Mouse (Mus musculus): ENCODE measurements around the gene Prrt2.

The Prrt2 gene

DNA sequence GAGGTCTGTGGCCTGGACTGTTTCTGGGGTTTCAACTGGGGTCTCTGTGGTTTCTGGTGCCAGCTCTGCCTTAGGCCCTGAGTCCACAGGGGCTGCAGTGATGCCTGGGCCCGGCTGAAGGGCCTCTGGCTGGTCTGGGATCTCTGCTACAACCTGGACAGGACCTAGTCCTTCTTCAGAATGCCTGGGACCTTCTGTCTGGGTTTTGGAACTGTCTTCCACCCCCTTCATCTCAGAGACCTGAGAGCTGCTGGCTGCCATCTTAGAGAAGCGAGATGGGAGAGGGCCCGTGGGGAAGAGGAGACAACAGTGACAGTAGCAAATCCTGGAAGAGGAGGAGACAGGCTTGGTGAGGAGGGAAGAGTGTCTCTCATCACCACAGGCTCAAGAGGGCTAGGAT is 980 bp downstream of the Prrt2 start:
- DNase-seq (ENCODE audit: low read depth, low spot score), result no peak

DNA sequence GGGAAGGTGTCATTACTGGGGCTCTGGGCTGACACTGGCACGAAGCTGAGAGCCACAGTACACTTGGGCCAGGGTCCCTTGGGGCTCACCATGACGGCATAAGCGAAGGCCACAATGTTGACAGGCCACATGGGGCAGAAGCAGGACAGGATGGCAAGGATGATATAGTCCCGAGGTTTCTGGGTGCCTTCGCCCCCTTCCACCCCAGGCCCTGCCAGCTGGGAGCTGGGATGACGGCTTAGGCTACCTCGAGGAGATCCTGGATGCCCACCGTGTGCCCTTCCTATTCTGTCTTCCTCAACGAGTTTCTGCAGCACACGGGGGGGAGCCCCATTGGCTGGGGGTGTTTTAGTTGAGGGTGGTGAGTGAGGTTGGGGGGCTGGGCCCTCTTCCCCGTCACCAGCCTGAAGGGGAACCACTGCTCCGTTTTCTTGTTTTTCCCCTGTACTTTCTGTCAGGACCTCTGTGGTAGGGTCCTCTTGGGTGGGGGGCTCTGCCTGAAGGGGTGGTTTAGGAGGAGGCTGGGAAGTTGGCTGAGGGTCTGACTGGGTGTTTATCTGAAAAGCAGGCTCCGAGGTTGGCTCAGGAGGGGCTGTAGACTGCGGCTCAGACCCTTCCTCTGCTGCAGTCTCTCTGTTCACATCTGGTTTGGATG is 1.6 kb downstream of the Prrt2 start:
- DNase-seq (ENCODE audit: low read depth, low spot score), result no peak

DNA sequence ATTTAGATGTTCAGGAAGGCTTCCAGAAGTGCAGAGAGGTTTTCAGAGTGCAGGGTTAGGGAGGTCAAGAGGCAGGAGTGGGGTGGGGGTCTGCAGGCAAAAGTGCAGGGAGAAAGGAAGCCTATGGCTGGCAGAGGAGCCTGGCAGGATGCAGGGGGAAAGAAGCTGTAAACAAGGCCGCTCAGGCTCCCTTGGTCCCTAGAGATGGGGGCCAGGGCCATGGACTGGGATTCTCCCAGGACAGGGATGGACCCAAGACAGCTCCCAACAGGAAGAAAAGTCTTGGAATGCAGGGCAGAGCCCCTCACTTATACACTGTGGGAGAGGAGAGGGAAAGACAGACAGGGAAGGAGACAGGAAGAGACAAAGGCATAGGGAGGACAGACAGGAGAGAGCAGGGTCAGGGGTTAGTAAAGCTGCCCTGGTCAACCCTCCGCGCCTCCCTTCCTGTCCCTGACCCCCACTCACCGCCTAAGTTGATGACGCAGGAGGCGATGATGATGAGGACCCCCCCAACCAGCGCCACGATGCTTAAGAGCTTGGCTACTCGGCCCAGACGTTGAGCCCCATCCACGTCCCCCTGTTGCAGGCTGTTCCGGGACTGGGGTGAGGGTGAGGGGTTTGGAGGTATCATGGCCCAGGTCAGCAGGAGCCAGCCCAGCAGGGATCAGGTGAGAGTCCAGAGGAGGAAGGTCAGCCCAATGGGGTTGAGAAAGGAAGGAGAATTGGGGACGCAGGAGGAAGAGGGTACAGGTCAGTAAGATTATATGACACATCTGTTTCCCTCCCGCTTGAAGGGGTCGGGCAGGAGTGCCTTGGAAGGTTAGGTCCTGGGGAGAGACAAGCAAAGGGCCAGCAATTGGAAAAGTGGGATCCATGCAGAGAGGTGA is 2.4 kb downstream of the Prrt2 start:
- DNase-seq (ENCODE audit: low read depth, low spot score), result no peak

DNA sequence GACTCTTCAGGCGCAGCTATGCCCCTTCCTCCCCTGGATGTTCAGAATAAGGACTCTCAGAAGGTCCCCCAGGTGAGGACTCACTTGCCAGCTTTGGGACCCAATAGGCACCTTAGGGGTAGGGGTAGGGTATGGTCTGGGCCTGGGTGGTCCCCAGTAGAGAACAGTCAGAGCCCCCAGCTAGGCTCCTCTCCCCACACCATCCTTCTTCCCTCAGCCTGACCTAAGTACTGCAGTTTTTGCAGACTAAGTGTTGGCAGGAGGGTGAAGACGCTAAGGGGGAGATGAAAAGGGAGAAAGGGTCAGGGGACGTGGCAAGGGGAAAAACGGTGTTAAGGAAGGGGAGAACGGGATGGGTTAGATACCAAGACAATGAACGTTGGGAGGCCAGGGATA is 3.1 kb downstream of the Prrt2 start:
- DNase-seq (ENCODE audit: low read depth, low spot score), result no peak

DNA sequence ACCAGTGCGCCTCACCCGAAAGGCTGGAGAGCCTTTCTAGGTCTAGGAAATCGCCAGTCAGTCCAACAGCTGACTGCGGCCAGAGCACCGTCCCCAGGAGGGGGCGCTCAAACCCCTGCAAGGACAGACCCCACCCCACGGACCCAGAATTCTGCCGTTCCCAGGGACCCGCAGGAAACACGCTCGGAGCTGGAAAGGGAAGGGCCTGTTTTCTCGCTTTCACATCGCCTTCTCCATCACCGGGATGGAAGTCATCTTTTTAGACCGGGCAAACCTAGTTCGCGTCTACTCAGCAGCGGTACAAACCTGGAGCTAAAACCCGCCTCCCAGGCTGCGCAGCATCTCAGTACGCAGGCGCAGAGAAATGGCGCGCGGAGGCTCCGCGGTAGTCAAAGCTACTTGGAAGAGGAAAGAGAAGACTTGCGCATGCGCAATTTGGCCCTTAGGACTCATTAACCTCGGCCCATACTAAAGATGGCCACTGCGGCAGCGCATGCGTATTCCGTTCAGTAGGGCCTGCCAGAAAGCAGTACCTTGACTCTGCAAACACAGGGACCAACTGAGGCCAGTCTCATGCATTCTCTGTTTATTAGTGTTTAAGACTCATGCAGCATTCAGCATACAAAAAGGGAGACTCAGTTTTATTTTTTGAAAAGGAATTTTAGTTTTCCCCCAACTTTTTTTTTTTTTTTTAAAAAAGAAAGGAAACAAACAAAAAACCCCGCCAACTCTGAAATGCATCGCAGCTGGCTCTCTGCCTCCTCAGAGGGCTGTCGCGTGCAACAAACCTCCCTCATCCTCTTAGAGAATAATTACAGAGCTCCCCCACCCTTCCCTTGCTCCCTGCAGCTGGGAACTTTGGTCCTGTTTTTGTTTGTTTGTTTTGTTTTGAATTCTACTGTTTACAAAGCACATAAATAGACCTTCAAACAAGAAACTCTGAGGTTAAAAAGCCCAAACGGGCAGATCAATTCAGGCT is 3.8 kb downstream of the Prrt2 start, which contains the start of gene Pagr1a:
Gene Pagr1a (minus strand): TSS at position 382 of the 979 bp plus-strand sequence.
- peak; percentile 100 for DNase-seq (ENCODE audit: low read depth, low spot score)

DNA sequence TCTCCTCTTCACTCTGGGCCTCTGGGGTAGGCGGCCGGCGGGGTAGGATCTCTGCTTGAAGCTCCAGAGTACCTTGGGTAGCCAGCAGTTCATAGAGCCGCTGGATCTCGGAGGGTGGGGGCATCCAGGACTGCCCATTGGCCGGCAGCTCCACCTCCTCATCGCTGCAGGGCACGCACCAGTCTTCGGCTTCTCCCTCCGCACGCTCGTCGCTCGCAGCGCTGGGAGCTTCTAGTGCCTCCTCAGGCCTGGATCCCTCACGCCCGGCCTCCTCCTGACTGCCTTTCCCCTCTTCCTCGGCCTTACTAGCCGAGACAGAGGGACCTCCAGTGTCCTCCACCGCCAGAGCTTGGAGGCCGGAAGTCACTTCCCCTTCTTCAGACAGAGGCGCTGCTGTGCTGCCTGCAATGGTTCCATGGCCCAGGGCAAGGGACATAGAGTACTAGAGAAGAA is 4.5 kb downstream of the Prrt2 start:
- no peak for DNase-seq (ENCODE audit: low read depth, low spot score)

DNA sequence TGATC is 4.7 kb downstream of the Prrt2 start, which contains the start of gene Pagr1b:
Gene Pagr1b (minus strand): TSS at position 4 of the 5 bp plus-strand sequence.
- DNase-seq (ENCODE audit: low read depth, low spot score), result no peak

DNA sequence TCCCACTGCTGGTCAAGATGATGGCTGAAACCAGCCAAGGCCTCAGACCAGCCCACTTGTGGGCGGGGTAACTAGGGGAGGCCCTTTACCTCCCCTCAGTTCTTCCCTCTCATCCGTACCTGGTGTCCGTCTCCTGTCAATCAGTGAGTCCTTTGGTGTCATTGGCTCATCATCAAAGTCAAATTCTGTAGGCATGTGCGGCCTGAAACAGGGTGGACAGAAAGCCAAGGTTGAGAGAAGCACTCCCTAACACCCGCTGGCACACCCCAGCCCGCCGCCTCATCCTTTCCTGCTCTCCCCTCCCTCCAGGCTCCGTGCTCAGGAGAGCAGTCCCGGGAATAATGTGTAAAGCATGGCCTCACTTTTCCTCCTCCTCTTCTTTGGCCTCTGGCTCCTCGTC is 4.9 kb downstream of the Prrt2 start:
- peak; percentile 91 for DNase-seq (ENCODE audit: low read depth, low spot score)

DNA sequence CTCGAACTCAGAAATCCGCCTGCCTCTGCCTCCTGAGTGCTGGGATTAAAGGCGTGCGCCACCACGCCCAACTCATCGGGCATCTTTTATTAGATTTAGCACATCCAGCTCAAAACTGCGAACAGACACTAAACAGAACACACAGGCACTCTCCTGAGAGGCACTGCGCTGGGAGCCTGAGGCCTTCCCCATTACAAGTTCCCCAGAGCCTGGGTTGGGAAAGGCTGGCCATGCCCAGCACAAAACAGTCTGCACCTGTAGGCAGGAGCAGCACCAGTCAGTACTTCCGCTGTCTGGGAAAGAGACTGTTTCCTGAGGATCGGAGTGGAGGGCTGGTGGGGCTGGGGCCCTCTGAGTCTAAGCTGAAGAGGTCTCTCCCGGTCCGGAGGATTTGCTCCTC is 6.0 kb downstream of the Prrt2 start:
- DNase-seq (ENCODE audit: low read depth, low spot score), result no peak

DNA sequence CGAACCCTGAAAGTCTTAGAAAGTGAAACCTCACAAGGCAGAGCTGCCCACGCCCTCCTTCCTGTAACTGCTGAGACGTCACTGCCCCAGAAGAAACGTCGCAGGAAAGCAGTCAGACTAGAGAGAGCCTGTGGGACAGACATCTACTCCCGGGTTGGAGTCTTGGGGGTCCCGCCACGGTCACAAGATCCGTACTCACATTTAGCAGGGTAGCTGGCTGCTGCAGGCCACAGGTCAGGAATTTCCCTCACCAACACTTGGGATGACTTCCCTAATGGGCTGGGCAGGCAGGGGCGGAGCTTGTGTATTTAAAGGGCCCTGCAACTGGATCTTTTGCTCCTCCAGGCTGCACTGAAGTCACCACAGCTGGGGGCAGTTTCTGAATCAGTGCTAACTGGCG is 6.7 kb downstream of the Prrt2 start, which contains the start of gene Mvp:
Gene Mvp (minus strand): TSS at position 302 of the 400 bp plus-strand sequence.
- peak; percentile 65 for DNase-seq (ENCODE audit: low read depth, low spot score)

DNA sequence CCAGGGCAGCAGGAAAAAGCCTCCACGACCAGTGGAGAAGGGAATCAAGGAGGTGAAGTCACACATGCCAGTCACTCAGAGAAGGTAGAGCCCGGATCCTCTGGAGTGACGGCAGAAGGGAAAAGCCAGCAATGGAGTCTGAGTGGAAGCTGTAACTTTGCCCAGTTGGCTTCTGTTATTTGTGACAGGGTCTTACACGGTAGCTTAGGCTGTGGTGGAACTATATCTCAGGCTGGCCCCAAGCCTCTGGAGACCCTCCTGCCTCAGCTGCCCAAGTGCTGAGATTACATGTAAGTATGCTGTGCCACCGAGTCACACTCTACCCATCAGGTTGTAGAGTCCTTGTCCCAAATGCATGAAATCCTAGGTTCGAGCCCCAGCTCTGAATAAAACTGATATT is 7.6 kb downstream of the Prrt2 start:
- DNase-seq (ENCODE audit: low read depth, low spot score), result no peak

DNA sequence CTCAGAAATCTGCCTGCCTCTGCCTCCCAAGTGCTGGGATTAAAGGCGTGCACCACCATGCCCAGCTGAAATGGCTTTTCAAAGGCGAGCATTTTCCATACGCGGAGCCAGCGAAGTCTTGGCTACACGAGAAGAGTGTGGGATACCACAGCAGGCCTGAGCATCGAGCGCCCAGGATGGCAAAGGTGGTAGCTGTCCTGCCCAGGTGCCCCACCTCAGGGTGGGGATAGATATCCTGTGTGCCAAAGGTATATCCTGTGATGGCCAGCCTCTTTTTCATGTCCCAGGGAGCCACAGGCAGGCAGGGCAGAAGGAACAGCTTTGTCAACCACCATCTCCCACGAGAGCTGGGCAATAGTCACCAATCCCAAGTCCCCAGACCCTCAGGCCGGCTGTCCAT is 8.2 kb downstream of the Prrt2 start:
- no peak for DNase-seq (ENCODE audit: low read depth, low spot score)

DNA sequence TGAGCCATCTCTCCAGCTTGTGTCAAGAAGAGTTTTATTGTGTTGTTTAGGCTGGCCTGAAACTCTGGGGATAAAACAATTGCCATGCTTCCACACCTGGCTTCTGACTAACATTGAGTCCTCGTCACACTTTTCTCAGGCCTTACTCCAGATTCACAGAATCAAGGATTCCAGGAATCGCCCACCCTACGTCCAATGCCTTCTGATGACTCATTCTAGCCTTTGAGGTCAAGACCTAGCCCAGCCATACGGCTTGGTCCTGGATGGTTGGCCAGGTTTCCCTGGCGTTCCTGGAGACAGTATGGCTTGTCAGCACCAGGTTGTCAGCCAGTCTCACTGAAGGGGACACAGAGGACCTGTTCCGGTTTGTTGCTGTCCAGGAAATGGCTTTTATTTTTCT is 8.6 kb downstream of the Prrt2 start:
- DNase-seq (ENCODE audit: low read depth, low spot score), result no peak

DNA sequence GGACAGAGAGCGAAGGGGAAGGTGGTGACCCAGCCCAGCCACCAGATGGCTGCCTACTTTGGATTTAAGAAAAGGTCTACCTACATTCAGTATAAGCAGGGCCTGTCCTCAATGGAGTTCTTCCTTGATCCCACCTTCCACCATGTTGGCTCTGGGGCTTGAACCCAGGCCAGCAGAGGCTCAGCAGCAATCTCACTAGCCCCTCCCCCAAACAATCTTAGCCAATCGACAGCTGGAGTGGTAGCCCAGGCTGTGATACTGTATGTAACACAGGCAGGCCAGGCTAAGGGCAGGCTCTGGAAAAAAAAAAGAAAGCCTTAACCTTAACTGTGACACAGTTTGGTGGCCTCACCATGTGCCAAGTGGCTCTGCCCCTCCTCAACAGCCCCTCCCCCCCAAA is 9.3 kb downstream of the Prrt2 start:
- DNase-seq (ENCODE audit: low read depth, low spot score), result peak; percentile 47

DNA sequence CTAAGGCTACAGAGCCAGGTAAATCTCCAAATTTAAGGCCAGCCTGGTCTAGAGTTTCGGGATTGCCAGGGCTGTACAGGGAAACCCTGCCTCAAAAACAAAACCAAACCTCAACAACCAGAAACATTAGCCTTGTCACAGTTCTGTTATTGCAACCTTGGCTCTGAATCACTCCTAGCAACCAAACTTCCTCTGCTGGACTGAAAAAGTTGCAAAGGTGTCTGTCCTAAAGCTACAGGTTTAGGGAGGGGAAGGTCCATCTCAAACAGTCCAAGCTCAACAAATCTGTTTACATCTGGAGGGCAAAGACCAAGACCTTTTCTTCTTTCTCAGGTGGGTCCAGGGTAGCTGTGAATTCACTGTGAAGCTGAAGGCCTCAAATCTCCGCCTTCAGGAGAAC is 10.0 kb downstream of the Prrt2 start:
- no peak for DNase-seq (ENCODE audit: low read depth, low spot score)

DNA sequence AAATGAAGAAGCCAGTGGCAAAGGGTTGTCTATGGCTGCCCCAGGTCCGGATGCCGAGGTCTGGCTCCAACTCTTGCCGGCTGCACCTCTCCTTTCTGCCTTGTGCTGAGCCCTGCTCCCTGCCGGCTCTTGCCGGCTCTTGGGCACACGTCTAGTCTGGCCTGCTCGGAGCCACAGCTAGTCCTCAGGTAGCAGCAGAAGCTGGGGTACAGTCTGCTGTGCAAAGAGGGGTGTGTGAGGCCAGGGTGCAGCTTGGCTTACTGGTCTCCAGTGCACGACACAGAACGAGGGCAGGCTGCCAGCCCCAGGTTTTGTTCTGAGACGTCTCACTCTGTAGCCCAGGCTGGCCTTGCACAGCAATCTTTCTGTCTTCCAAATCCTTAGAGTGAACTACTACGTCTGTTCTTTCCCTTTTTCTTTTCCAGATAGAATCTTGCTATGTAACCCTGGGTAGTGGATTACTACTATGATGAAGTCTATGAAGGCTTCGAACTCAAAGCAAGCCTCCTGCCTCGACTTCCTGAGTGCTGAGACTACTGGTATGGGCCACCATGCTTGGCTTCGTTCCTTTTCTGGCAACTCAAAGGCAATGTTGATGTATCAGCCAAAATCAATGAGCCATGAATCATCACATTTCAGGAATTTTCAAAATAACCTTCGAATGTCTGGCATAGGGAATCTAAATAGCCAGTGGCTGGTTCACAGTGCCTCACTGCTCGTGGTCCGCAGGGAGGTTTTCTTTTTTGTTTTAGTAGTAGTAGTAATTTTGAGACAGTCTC is 11.5 kb downstream of the Prrt2 start:
- no peak for DNase-seq (ENCODE audit: low read depth, low spot score)

DNA sequence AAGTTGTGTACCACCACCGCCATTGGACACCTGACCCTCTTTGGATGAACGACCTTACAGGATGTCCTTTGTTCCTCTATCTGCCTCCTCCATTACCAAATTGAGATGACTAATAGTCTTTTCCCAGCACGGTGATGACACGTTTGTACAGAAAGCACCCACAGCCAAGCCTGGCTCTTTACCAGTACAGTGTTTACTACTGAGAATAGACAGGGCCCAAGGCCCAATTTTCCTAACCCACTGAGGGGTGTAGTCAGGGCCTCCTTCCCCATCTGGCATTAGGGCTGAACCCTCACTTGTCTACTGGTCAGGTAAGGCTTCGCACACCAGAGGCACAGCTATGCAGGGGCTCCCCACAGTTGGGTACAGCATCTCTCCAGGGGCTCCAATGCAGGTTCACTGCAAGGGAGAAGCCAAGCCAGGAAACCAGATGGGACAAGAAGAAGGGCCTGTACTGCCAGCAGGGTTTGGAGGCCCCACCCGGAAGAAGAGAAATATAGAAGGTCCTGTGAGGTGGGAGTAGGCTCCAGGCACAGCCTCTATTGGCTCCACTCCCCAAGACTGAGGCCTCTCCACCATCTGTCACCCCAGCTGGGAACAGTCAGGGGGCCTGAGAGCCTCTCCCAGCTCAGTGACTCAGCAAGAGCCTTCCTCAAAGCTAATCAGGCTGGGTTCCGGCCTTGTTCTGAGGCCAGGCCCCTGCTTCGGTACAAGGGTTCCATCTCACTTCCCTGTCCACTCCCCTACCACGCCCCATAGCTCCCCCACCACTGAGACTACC is 12.6 kb downstream of the Prrt2 start:
- no peak for DNase-seq (ENCODE audit: low read depth, low spot score)

DNA sequence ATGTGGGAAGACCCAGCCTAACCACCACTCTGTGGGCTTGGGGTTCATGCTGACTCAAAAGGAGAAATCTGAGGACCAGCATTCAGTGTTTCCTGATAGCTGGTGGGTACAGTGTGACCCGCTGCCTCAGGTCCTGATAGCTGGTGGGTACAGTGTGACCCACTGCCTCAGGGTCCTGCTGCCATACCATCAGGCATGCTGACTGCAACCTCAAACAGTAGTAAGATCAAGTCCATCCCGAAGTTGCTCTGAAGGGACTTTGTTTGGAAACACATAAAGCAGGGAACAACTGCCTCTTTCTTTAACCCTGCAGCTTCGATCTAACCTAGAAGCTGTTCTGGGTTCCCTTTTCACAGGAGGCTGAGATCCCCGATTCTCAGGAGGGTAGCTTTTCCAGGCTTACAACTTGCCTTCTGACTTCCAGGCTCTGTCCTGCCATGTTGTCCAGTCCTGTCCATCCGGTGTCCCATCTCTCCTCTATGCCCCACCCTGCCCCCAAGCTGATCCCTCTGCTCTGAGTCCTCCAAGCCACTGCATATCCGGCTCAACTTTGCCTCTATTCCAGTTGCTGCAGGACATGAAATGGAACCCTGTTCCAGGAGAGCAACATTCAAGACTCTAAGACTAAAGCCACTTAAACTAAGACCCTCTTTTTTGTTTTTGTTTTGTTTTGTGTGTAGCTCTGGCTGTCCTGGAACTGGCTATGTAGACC is 13.5 kb downstream of the Prrt2 start:
- DNase-seq (ENCODE audit: low read depth, low spot score), result no peak

DNA sequence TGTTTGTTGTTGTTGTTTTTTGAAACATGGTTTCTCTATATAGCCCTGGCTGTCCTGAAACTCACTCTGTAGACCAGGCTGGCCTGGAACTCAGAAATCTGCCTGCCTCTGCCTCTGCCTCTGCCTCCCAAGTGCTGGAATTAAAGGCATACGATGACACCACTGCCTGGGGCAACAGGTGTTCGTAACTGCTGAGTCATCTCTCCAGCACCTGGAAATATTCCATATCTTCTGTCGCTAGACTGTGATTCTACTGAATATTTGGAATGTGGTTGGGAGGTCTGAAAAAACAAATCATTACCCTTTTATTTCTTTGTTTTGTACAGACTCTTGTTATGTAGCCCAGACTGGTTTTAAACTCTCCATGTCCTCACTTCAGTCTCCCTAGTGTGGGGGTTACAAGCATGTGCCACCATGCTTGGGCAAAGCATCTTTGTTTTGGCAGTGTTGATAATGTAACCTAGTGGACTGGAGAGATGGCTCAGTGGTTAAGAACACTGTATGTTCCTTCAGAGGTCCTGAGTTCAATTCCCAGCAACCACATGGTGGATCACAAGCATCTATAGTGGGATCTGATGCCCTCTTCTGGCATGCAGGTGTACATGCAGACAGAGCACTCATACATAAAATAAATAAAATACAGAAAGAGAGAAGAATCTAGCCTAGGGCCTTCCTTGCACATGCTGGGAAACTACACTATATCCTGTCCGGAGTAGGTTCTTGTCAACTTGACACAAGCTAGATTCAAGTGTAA is 16.7 kb downstream of the Prrt2 start:
- DNase-seq (ENCODE audit: low read depth, low spot score), result peak; percentile 43
